Mouse (Mus musculus): ENCODE measurements around the gene Ush2a. TPM values are rescaled to one million over a fixed set of nuclear protein-coding genes. Genes with fewer than 3 reads are reported as not detected.

Gene Ush2a
- polyA plus RNA-seq, 1 experiment from 2014 or later = not detected

- no peaks in the 10 kb centered on the region for H3K79me2 ChIP-seq (ENCODE audit: inconsistent target)
- H3K4me3 ChIP-seq (ENCODE audit: inconsistent target) = no peak overlapping the region
- 94% methylated on average over 10 of the region's 10 CpGs for WGBS (ENCODE audit: missing documents)
- H3K36me3 ChIP-seq (ENCODE audit: inconsistent target) = no peaks in the 10 kb centered on the region
- H3K27ac ChIP-seq = no peak overlapping the region
These were observed 446.9 kb downstream of the Ush2a start for GRCm38 (mm10) chr1:188708694-188709093.

GRCm38 (mm10) chr1:188714131-188714530 lies 452.3 kb downstream of the Ush2a start:
- WGBS (ENCODE audit: missing documents) = 94% methylated on average over 18 of the region's 18 CpGs
- Histone ChIP-seq H3K27ac (no peak overlapping the region), H3K36me3 (ENCODE audit: inconsistent target) (no peaks in the 10 kb centered on the region), H3K4me3 (ENCODE audit: inconsistent target) (no peak overlapping the region), H3K79me2 (ENCODE audit: inconsistent target) (no peaks in the 10 kb centered on the region)

- H3K36me3 ChIP-seq (ENCODE audit: inconsistent target) = no peaks in the 10 kb centered on the region
- WGBS (ENCODE audit: missing documents) = 97% methylated on average over 7 of the region's 7 CpGs
- H3K27ac ChIP-seq = no peak overlapping the region
- no peaks in the 10 kb centered on the region for H3K79me2 ChIP-seq (ENCODE audit: inconsistent target)
- H3K4me3 ChIP-seq (ENCODE audit: inconsistent target) = no peak overlapping the region
These were observed 453.1 kb downstream of the Ush2a start for GRCm38 (mm10) chr1:188714941-188715340.

GRCm38 (mm10) chr1:188716886-188717285 lies 455.1 kb downstream of the Ush2a start:
- Histone ChIP-seq H3K4me3 (ENCODE audit: inconsistent target) (no peak overlapping the region), H3K36me3 (ENCODE audit: inconsistent target) (no peaks in the 10 kb centered on the region), H3K27ac (no peak overlapping the region), H3K79me2 (ENCODE audit: inconsistent target) (no peaks in the 10 kb centered on the region)
- 87% methylated on average over 3 of the region's 3 CpGs for WGBS (ENCODE audit: missing documents)

- Histone ChIP-seq H3K27ac (no peak overlapping the region), H3K79me2 (ENCODE audit: inconsistent target) (no peaks in the 10 kb centered on the region)
- 80% methylated on average over 17 of the region's 17 CpGs for WGBS (ENCODE audit: missing documents)
These were observed 463.5 kb downstream of the Ush2a start for GRCm38 (mm10) chr1:188725122-188725995.

GRCm38 (mm10) chr1:188726937-188727336 lies 465.1 kb downstream of the Ush2a start:
- 86% methylated on average over 6 of the region's 6 CpGs for WGBS (ENCODE audit: missing documents)
- Histone ChIP-seq H3K36me3 (ENCODE audit: inconsistent target) (no peaks in the 10 kb centered on the region), H3K27ac (no peak overlapping the region), H3K79me2 (ENCODE audit: inconsistent target) (no peaks in the 10 kb centered on the region), H3K4me3 (ENCODE audit: inconsistent target) (no peak overlapping the region)

More at GRCm38 (mm10) chr1:188725122-188725995, 463.5 kb downstream of the Ush2a start:
- no peaks in the 10 kb centered on the region for H3K36me3 ChIP-seq (ENCODE audit: inconsistent target)
- H3K4me3 ChIP-seq (ENCODE audit: inconsistent target) = no peak overlapping the region

- 90% methylated on average over 8 of the region's 8 CpGs for WGBS (ENCODE audit: missing documents)
- H3K27ac ChIP-seq = no peak overlapping the region
- no peaks in the 10 kb centered on the region for H3K36me3 ChIP-seq (ENCODE audit: inconsistent target)
- H3K4me3 ChIP-seq (ENCODE audit: inconsistent target) = no peak overlapping the region
- no peaks in the 10 kb centered on the region for H3K79me2 ChIP-seq (ENCODE audit: inconsistent target)
These were observed 466.8 kb downstream of the Ush2a start for GRCm38 (mm10) chr1:188728625-188729024.

- H3K4me3 ChIP-seq (ENCODE audit: inconsistent target) = no peak overlapping the region
- 94% methylated on average over 7 of the region's 7 CpGs for WGBS (ENCODE audit: missing documents)
- H3K27ac ChIP-seq = no peak overlapping the region
- no peaks in the 10 kb centered on the region for H3K79me2 ChIP-seq (ENCODE audit: inconsistent target)
- no peaks in the 10 kb centered on the region for H3K36me3 ChIP-seq (ENCODE audit: inconsistent target)
These were observed 467.4 kb downstream of the Ush2a start for GRCm38 (mm10) chr1:188729179-188729578.

- H3K79me2 ChIP-seq (ENCODE audit: inconsistent target) = no peaks in the 10 kb centered on the region
- H3K36me3 ChIP-seq (ENCODE audit: inconsistent target) = no peaks in the 10 kb centered on the region
- H3K4me3 ChIP-seq (ENCODE audit: inconsistent target) = no peak overlapping the region
- 87% methylated on average over 7 of the region's 7 CpGs for WGBS (ENCODE audit: missing documents)
- no peak overlapping the region for H3K27ac ChIP-seq
These were observed 473.0 kb downstream of the Ush2a start for GRCm38 (mm10) chr1:188734741-188735266.

GRCm38 (mm10) chr1:188742971-188743370 lies 481.1 kb downstream of the Ush2a start:
- H3K36me3 ChIP-seq (ENCODE audit: inconsistent target) = no peaks in the 10 kb centered on the region
- no peaks in the 10 kb centered on the region for H3K79me2 ChIP-seq (ENCODE audit: inconsistent target)
- 76% methylated on average over 7 of the region's 7 CpGs for WGBS (ENCODE audit: missing documents)
- no peak overlapping the region for H3K27ac ChIP-seq
- no peak overlapping the region for H3K4me3 ChIP-seq (ENCODE audit: inconsistent target)

GRCm38 (mm10) chr1:188755031-188755430 lies 493.2 kb downstream of the Ush2a start:
- Histone ChIP-seq H3K36me3 (ENCODE audit: inconsistent target) (no peaks in the 10 kb centered on the region), H3K79me2 (ENCODE audit: inconsistent target) (no peaks in the 10 kb centered on the region), H3K27ac (no peak overlapping the region), H3K4me3 (ENCODE audit: inconsistent target) (no peak overlapping the region)
- WGBS (ENCODE audit: missing documents) = 88% methylated on average over 15 of the region's 15 CpGs

- Histone ChIP-seq H3K79me2 (ENCODE audit: inconsistent target) (no peaks in the 10 kb centered on the region), H3K4me3 (ENCODE audit: inconsistent target) (no peak overlapping the region), H3K36me3 (ENCODE audit: inconsistent target) (no peaks in the 10 kb centered on the region), H3K27ac (no peak overlapping the region)
- 78% methylated on average over 2 of the region's 3 CpGs for WGBS (ENCODE audit: missing documents)
These were observed 498.7 kb downstream of the Ush2a start for GRCm38 (mm10) chr1:188760515-188760914.

GRCm38 (mm10) chr1:188762463-188762862 lies 500.6 kb downstream of the Ush2a start:
- Histone ChIP-seq H3K27ac (no peak overlapping the region), H3K4me3 (ENCODE audit: inconsistent target) (no peak overlapping the region), H3K36me3 (ENCODE audit: inconsistent target) (no peaks in the 10 kb centered on the region), H3K79me2 (ENCODE audit: inconsistent target) (no peaks in the 10 kb centered on the region)
- 90% methylated on average over 6 of the region's 6 CpGs for WGBS (ENCODE audit: missing documents)

- H3K27ac ChIP-seq = no peak overlapping the region
- H3K4me3 ChIP-seq (ENCODE audit: inconsistent target) = no peak overlapping the region
- WGBS (ENCODE audit: missing documents) = 84% methylated on average over 3 of the region's 3 CpGs
- H3K36me3 ChIP-seq (ENCODE audit: inconsistent target) = no peaks in the 10 kb centered on the region
- no peaks in the 10 kb centered on the region for H3K79me2 ChIP-seq (ENCODE audit: inconsistent target)
These were observed 501.9 kb downstream of the Ush2a start for GRCm38 (mm10) chr1:188763761-188764160.

- Histone ChIP-seq H3K27ac (no peak overlapping the region), H3K4me3 (ENCODE audit: inconsistent target) (no peak overlapping the region), H3K79me2 (ENCODE audit: inconsistent target) (no peaks in the 10 kb centered on the region), H3K36me3 (ENCODE audit: inconsistent target) (no peaks in the 10 kb centered on the region)
- 71% methylated on average over 1 of the region's 1 CpGs for WGBS (ENCODE audit: missing documents)
These were observed 509.0 kb downstream of the Ush2a start for GRCm38 (mm10) chr1:188770828-188771227.

All from macrophage (primary cell).